Mouse (Mus musculus): Measurements from ENCODE around the gene Dlg2.
"Not testable (repeated sequence)": the region's sequence is repeated elsewhere in the genome, so short reads cannot be mapped to it uniquely, and the experiment has no call there.

Dlg2 gene

DNA sequence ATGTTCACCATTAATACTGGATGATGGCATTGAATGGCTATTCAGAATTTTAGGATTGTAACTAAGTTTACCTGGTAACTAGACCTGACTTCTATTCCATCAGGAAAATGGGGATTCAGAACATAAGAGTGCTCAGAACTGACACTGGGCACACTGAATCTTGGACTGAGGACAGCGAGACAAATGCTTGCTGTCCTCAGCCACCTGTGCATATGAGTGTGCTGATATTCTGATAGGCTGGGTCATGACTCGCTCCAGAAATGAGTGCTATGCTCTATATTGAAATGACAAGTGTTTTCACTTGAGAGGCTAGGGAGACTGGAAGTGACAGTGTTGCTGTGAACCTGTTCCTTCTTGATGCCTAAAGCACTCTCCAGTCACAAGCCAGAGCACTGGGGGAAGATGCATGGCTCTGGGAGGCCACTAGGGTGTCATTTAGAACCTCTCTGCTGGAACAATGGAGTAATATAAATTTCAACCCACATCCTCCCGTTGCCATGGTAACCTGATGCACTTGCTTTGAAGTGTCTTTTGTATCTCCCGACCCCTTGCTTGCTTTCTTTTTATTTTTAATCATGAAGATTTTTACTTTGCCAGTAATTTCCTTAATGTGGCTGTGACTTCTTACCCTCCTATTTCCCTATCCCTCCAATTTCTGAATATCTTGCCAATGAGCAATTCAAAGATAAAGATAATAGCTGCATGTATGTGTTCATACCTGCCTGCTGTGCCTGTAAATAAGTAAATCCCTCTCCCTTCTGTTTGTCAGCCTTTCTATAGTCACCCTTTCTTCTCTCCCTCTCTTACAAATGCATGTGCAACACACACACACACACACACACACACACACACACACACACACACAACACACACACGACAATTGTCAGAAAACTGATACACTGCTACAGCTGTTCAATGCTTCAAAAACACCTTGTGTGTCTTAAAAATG lies 367.1 kb downstream of the Dlg2 start:
- DNase-seq: no peak

DNA sequence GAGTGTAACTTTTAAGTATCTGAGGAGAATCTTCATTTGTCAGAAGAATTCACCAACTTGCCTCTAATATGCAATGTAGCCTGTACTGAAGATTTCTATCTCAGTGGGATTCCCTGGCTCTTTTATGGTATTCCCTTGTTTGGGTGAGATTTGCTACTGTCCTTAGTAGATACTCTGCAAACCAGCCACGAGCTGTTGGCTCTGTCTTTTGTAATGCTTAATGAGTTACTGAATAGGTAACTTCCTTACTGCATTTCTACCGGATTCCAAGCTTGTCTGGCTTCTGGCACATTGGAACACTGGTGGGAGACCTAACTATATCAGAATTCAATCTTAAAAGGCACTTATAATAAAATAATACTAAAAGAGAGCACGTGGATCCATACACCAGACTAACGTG lies 400.3 kb downstream of the Dlg2 start:
- not testable (repeated sequence) for DNase-seq

DNA sequence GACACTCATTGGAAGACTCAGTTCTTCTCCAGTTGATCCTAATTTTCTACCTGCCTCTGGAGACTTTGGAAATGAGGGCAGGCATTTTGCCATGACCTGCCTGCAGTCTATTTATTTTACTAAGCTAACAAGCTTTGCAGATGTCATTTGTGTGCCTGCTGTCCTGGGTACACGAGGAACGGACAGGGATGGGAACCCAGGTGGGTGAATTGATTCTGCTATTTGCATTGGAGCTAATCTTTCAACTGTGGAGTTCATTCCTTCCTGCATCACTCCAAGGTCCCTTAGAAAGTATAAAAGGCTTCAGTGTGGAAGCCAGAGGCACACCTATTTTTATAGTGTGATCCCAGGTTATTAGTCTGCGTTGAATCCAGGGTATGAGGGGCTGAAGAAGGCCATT lies 406.3 kb downstream of the Dlg2 start:
- DNase-seq: no peak

DNA sequence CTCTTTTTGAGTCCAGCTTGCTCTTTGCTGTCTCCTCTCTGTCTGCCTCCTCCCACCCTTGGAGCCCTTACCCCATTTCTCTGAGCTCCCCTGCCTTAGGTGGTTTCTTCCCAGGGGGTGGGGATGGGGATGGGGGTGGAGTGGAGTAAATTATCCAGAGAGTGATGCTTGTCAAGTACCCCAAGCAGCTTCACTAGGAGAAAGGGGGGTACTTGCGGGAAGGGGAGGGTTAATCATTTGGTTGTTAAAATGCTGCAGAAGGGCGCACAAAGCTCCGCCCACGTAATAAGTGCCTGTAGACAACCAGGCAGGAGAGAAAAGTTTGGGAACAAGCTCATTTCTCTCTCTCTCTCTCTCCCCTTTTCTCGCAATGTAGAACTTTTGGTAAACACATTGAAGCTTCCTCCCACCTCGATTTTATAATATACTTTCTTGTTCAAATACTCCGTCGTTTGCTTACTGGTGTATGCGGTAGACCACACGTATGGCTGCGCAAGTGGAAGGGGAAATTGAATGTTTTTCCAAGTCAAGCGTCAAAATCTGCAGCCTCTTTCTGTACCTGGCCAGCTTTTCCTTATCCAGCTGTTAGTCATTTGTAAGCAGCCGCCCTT lies 410.0 kb downstream of the Dlg2 start:
- no peak for DNase-seq

DNA sequence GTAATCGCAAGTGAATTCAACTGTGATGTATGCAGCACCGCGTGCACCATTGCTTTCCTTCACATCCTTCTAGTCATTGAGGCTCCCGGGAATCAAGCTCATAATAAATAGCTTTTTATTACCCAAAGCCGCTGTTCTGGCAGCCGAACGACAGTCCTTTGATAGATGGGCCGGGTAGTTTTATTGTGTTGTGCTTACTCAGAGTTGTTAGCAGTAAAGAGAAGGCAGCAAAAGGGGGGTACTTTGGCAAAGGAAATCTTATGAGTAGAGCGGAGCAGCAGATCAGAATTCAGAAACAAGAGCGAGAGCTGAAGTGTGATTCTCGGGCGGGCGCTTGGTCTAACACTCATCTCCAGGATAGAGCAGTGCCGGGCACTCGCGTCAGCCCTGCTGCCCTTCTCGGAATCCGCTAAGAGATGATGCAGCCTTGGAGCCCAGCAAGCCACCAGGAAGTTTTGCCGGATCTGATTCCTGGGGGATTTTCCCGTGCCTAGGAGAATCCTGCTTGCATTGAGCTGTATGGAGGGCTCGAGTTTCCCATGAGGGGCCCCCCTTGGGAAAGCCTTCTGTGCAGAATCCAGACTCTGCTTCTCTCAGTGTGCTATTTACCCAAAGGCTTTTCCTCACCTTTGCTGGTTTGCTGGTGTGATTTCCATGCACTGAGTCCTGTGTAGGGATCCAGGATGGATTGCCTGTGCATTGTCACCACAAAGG lies 410.7 kb downstream of the Dlg2 start:
- DNase-seq: no peak

DNA sequence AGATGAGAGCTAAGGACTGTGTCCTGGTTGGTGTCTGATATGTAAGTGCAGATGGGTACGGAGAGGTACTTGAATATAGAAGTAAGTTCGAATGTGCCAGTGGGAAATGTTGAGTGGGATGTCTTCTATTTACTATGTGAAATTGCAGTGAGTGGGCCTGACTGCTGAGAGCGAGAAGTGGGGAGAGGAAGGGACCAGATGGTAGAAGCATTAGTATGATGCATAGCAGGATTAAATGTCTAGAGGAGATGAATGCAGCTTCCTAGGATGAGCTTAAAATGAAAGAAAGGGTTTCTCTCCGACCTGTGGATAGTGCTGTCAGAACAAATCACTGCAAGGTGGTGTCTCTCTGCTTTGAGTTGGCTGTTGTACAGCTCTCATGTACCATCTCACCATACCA lies 451.0 kb downstream of the Dlg2 start:
- DNase-seq: no peak

DNA sequence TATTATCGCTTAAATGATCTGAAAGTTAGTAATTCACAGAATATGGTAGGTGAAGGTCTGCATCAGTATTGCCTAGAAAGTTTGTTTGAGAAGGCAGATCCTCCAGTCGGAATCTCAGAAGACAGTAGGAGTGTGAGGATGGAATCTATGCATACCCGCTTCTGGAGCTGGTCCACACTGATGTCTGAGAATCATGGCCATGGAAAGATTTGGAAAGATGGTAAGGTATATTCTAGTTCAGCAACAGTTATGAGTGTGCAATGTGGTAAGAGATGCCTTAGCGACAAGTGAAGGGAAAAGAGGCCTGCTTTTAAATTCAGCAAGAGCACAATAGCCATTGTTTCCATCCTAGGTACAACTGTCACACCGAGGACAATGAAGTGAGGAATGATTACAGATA lies 464.3 kb downstream of the Dlg2 start:
- DNase-seq: no peak

DNA sequence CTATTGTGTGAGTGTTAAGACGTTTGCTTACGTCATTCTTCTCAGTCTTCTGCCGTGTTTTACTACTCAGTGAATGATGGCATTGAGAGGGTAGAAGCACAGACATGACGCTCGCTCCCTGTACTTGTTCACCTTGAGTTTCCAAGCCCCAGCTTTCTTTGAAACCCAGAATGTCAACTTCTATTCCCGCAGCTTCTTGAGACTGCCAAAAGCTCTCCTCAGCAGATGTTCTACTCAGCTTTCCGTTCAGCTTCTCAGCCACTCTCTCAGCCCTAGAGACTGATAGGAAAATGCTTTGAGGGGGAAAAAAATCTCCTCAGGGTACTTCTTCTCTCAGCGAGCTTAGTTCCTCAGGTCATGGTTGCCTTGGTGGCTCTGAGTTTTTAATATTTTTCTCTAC lies 470.6 kb downstream of the Dlg2 start:
- no peak for DNase-seq

DNA sequence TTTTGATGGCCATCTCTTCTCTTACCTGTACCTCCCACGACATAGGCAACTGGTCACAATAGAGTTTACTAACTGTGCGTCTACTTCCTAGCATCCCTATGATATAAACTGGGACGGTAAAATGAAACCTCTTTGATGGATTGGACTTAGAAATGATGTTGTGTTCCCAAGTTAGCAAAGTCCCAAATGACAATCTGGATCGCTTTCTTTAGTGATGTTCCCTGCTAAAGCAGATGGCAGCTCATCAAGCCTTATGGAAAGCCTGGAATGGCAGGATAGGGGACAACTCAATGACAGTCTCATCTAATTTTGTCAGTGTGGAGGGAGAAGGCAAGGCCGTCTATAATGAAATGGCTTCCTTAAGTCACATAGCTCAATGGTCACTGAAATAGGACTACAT lies 472.7 kb downstream of the Dlg2 start:
- DNase-seq: no peak

DNA sequence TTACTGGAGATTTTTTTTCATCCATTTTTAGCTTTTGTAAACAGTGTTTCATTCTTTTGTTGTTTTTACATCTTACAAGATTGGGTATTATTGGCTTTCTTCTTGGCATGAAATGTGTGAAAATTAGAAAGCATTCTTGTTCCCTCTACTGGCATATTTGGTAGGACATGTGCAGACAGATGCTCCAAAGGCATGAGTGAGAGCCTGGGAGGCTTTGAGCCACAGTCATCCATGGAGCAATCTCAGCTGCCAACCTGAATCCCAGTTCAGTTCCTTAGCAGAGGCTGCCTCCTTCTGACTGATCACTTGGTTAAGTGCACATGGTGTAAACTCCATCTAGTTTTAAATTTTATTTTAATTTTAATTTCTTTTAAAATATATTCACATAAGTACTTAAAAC lies 500.8 kb downstream of the Dlg2 start:
- no peak for DNase-seq

DNA sequence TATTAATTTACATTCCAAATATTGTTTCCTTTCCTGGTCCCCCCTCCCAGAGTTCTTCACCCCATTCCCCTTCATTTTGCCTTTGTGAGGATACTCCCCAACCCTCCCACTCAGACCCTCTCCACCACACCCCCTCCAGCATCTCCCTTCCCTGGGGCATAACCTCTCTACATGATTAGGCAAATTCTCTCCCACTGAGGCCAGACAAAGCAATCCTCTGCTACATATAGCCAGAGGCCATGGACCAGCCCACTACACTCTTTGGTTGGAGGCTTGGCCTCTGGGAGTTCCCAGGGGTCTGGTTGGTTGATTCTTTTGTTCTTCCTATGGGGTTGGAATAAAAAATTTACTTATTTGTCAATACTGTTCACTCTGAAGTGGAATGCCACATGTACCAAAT lies 505.6 kb downstream of the Dlg2 start:
- DNase-seq: no peak

DNA sequence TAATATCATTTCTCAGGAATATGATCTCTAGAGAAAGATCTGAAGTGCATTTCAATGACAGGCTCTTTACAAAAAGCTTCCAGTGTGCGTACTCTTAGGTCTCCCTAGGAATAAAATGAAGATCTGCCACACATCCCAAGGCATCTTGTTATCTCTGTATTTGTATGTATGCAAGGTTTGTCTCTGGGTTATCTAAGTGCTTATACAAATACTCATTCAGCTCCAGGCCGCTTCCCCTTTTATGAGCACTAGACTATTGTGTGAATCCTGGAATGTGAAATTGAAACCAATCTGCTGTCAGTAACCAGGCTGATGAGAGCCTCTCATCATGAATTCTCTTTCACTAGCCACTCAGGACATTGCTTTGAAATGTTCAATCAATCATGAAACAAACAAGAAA lies 534.2 kb downstream of the Dlg2 start:
- DNase-seq: no peak

DNA sequence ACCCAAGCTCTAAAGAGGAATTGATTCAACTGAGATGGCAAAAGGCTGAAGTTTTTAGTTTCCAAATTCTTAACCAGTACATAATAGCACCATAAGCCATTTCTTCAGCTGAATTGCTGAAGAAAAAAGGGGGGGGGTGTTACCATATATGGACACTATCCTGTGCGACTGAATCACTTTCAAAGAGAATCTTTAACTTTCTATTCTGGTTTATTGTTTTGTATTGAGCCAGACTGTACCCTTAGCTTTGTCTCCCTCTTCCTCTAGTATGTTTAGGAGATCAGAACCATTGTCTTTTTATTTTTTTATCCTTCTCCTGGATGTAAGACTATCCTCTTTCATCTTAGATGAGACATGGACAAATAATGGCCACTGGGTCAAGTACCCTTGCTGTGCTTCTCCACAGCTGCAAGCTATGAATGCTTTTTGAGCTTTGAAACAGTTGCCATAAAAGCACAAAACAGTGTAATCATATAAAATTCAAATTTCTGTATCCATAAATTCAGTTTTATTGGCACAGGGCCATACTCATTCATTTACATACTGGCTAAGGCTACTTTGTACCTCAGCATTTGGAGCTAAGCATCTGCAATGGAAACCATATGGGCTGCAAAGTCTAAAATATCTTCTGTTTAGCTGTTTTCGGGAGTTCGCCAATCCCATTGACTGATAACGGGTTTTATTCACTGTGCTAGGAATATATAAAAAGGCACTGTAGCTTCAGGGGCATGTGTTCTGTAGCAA lies 568.7 kb downstream of the Dlg2 start:
- DNase-seq: no peak

DNA sequence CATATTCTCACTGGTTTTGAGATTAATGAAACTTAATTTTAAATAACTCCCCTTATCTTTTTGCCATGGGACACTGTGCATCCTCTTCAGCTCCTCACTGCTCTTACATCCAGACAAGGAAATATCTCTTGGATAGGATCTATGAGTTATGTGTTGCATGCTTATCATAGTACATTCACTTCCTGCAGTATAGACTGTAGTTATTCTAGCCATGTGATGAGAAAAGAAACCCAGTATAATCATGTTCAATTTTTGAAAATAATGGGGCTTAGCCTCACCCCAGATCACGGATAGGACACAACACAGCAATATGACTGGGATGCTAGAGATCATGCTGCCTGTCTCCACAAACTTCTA lies 569.2 kb downstream of the Dlg2 start:
- DNase-seq: no peak

DNA sequence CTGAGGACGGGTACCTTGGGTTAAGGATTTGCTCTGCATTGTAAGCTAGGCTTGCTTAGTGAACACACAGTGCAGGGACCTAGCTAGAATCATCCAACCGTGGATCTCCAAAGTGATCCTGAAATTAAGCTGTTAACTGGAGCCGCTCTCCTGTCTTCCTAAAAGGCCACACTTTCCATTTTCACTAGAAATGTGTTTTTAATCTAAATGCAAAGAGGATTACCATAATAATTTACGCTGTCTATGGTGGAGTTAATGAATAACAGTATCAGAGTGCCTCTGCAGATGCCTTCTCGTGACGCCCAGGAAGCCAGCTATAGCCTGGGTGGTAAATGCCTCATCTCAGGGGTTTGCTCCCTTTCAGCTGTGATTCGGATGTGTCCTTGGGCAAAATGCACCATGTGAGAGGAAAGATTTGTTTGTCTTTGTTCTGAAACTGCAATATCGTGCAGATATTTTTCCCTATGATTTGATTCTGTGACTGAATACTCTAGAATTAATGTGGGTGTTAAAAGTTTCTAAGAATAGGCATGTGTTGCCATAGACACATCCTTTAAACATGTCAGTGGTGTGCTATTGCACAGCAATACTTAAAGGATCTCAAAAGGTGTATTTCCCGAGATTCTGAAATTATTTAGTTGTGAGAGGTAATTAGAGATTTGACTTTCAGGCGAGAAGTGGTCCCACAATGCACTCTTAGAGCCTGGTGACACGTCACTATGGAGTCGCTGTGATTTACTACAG lies 587.0 kb downstream of the Dlg2 start:
- no peak for DNase-seq

DNA sequence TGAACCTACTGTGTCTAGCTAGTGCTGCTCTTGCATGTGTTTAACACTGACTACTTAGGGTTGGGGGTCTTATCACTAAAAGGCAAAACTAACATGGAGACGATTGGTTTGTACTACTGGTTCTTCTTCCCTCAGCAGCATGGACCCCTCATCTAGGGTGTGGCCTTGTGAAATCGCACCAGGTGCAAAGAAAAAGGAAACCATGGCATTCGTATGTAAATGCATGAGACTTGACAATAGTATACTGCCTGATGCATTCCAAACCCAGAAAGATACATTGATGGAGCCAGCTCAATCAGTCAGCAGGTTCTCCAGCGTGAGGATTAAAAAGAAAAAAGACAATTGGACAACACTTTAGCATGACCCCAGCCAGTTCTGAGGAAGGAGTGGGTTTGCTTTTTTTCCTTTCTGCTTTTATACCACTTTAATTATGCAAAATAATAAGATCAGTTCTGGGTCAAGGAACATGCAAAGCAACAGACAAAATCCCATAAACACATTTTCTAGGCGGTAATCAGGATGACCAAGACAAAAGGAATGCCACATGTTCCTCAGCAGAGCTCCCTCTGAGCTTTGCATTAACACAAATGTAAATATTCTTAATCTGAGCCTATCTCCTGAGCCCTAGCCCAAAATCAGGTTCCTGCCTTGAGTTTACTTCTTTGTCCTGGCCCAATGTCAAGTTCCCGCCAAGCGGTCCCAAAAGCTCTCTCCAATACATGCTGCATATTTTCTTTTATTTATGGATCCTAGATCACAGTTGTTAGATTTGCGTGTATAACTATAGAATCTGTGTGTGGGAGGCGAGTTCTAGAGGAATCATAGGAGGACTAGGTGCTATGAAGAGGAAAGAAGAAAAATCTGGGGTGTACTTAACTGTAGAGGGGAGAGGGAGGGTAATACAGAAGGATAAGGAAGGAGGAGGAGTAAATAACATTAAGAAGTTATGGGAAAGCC lies 595.6 kb downstream of the Dlg2 start:
- no peak for DNase-seq

DNA sequence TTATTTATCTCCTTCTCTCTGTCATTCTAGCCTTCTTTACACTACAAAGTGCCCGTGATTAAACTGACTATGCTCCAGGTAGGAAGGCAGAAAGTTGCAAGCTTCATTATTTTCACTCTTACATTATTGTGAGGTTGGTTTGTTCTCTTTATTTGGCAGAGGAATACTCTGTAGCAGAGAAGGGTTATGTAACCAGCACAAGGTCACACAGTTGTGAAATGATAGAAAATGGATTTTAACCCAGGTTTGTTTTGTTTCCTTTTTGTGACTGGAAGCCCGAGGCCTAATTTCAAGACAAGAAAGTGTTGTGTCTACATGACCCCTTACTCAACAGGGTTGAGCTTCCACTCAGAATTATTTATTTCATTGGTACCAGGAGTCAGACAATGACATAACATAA lies 609.6 kb downstream of the Dlg2 start:
- DNase-seq: no peak

DNA sequence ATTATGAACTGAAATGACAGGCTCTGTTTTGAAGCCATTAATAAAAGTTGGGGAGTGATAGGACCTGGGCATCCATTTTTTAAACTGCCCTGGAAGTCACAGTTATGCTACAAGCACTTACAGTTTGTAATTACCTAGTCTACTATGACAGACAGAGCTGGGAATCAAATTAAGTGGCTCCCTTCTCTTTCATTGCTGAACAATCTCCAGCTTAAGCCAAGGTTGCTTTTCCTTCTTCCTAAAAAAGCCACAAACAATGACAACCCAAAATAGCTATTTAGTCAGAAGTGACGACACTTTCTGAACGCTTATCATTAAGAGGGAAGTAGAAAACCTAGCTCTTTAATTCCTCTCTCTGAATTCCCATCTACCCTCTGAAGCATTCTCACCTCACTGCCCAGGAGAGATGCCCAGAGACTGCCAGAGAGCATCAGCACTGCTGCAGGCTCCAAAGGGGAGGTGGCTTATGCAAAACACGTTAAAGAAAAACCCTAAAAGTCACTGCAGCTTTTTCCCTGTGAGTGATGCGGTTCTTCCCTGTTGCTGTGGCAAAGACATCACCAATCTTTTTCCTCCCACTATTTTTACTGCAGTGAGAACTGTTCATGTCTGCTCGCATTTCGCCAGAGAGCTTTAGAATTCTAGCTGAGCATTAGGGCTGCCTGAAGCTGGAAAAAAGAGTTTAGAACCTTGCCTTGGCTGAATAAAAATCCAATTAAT lies 612.9 kb downstream of the Dlg2 start:
- DNase-seq: no peak

DNA sequence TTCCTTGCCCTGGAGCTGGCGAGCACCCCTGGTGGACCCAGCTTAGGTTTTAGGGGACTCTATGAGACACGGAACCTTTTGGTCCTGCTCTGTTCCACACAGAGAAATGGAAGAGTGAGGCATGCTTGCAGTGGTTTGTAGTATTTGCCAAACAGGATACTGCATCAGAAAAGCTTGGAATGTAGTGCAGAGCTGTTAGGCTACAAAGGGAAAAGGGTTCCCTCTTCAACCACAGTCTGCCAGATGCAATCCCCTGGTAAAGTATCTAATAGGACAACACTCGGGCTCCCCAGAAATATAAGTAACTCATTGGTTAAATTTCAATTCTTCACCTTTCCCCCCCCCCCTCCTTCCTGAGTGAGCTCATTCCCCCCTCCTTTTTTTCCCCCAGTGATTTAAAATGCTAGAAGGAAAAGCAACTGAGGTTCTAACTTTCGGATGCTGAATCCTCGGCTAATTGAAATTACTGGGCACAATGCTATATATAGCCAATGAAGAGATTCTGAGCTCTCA lies 613.9 kb downstream of the Dlg2 start:
- DNase-seq: no peak

Measured in lung, postnatal 14 days (tissue).